Comparison of ENCODE assay signal across 12 mouse cellular contexts in the genomic region with DNA sequence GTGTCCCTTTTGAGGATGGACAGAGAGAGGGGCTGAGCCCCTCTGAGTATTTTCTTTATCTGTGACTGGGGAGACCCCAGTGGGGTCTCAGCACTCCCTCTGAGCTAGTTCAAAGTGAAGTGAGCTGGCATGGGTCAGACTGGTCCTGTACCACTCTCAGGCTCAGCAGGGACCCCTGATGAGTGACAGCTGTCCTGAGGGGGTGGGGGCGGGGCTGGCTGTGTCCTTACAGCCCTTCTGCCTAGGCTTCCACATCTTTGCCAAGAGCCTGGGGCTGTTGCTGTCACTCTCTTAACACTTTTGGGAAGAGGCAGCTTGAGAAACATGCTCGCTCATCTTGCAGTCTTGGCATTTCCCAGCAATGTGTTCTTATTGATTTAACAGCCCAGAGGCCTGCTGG. TPM values are rescaled to one million over a fixed set of nuclear protein-coding genes. Genes with fewer than 3 reads are reported as not detected.
DNase-seq lines count a peak whose midpoint lies in the region; ATAC-seq and TF ChIP-seq lines count a peak whose summit lies in the region.
"Had no signal": no experiment of that assay in that cellular context is flagged by ENCODE, and none has a peak within 500 bp of the region (broad histone marks: within the 10 kb centered on the region; RNA-seq: fewer than 3 reads in every experiment).

No protein-coding gene starts in this region.

- ATAC-seq in hindbrain, embryonic 13.5 days (ENCODE audit: low FRiP score): peak; percentile 75
- no peak for ATAC-seq in hindbrain, embryonic 11.5 days (ENCODE audit: low FRiP score)
- ATAC-seq in embryonic facial prominence, embryonic 14.5 days (ENCODE audit: low read depth): no peak; the same call in 1 of the 2 replicates
- no peak for ATAC-seq in limb, embryonic 14.5 days (ENCODE audit: low FRiP score, low read depth)
- ATAC-seq: CD4-positive, CD25-positive, alpha-beta regulatory T cell, adult 4 months; intestine, embryonic 16.5 days had no signal

- no peak for DNase-seq in hindbrain, embryonic 11.5 days (ENCODE audit: low spot score)
- DNase-seq in 3T3-L1 (ENCODE audit: low read depth, low spot score): peak; percentile 69
- DNase-seq in embryonic facial prominence, embryonic 14.5 days (ENCODE audit: low spot score): peak; percentile 69
- DNase-seq in limb, embryonic 14.5 days (ENCODE audit: low spot score): peak; percentile 38
- DNase-seq in B cell, adult 2 months: no peak
- no peak for DNase-seq in gastrocnemius, postnatal 36 days
- no peak for DNase-seq in ovary, adult 18-20 months (ENCODE audit: low spot score)
- DNase-seq: right cerebral cortex, postnatal 14 days had no signal

- H3K4me2 ChIP-seq in hindbrain, embryonic 13.5 days: no peak overlapping the region
- no peak overlapping the region for H3K4me2 ChIP-seq in hindbrain, embryonic 11.5 days (replicated peaks; ENCODE audit: low read depth, low read length)
- no peak overlapping the region for H3K4me2 ChIP-seq in embryonic facial prominence, embryonic 14.5 days (ENCODE audit: low read depth, low read length)
- no peak overlapping the region for H3K4me2 ChIP-seq in limb, embryonic 14.5 days (replicated peaks; ENCODE audit: low read depth, low read length, severe bottlenecking)
- H3K4me2 ChIP-seq: heart, embryonic 12.5 days had no signal

- H3K36me3 ChIP-seq in hindbrain, embryonic 13.5 days: no peaks in the 10 kb centered on the region
- H3K36me3 ChIP-seq in hindbrain, embryonic 11.5 days (ENCODE audit: control insufficient read depth, insufficient read depth, low read length): no peaks in the 10 kb centered on the region
- no peaks in the 10 kb centered on the region for H3K36me3 ChIP-seq in embryonic facial prominence, embryonic 14.5 days (ENCODE audit: control insufficient read depth, insufficient read depth, low read length)
- no peaks in the 10 kb centered on the region for H3K36me3 ChIP-seq in limb, embryonic 14.5 days (ENCODE audit: control insufficient read depth, insufficient read depth, low read length)
- H3K36me3 ChIP-seq: heart, embryonic 12.5 days had no signal

- H3K9me3 ChIP-seq in hindbrain, embryonic 13.5 days: 0 out of 2 replicates have a peak, but pooled peaks cover 3% of the 10 kb centered on the region
- H3K9me3 ChIP-seq in hindbrain, embryonic 11.5 days (ENCODE audit: control insufficient read depth, low read length): no peaks in the 10 kb centered on the region
- peaks cover 6% of the 10 kb centered on the region; the same call in 1 of the 2 replicates for H3K9me3 ChIP-seq in embryonic facial prominence, embryonic 14.5 days (ENCODE audit: control insufficient read depth, low read length)
- H3K9me3 ChIP-seq in limb, embryonic 14.5 days (ENCODE audit: control insufficient read depth, low read length): no peaks in the 10 kb centered on the region

- H3K27ac ChIP-seq in hindbrain, embryonic 13.5 days: peak overlapping the region; percentile 58; the same call in 1 of the 2 replicates
- no peak overlapping the region for H3K27ac ChIP-seq in hindbrain, embryonic 11.5 days (ENCODE audit: low read depth, low read length)
- 0 out of 2 replicates have a peak overlapping the region, but pooled peaks have one; percentile 0 for H3K27ac ChIP-seq in embryonic facial prominence, embryonic 14.5 days (replicated peaks; ENCODE audit: low read depth, low read length)
- H3K27ac ChIP-seq in limb, embryonic 14.5 days (replicated peaks; ENCODE audit: low read depth, low read length): no peak overlapping the region

- TF ChIP-seq POLR2A in limb, embryonic 14.5 days (IDR thresholded peaks at IDR 0.05; ENCODE audit: borderline replicate concordance, extremely low read depth, insufficient read depth, insufficient read length): no peak

- peaks cover 17% of the 10 kb centered on the region for H3K4me1 ChIP-seq in hindbrain, embryonic 13.5 days (replicated peaks)
- H3K4me1 ChIP-seq in hindbrain, embryonic 11.5 days (replicated peaks; ENCODE audit: control insufficient read depth, insufficient read depth, low read length): no peaks in the 10 kb centered on the region
- peaks cover 7% of the 10 kb centered on the region; the same call in 1 of the 2 replicates for H3K4me1 ChIP-seq in embryonic facial prominence, embryonic 14.5 days (ENCODE audit: control insufficient read depth, insufficient read depth, low read length)
- peaks cover 7% of the 10 kb centered on the region; the same call in 1 of the 2 replicates for H3K4me1 ChIP-seq in limb, embryonic 14.5 days (ENCODE audit: control insufficient read depth, insufficient read depth, low read length)
- H3K4me1 ChIP-seq: heart, embryonic 12.5 days had no signal

- 21% methylated on average over 2 of the region's 2 CpGs for WGBS in hindbrain, embryonic 13.5 days
- 37% methylated on average over 2 of the region's 2 CpGs for WGBS in hindbrain, embryonic 11.5 days
- 34% methylated on average over 2 of the region's 2 CpGs for WGBS in embryonic facial prominence, embryonic 14.5 days
- WGBS in limb, embryonic 14.5 days: 28% methylated on average over 2 of the region's 2 CpGs

- peak overlapping the region; percentile 40; the same call in 1 of the 2 replicates for H3K9ac ChIP-seq in hindbrain, embryonic 13.5 days
- no peak overlapping the region for H3K9ac ChIP-seq in hindbrain, embryonic 11.5 days (ENCODE audit: low read depth, low read length)
- peak overlapping the region; percentile 2; the same call in 1 of the 2 replicates for H3K9ac ChIP-seq in embryonic facial prominence, embryonic 14.5 days (ENCODE audit: low read depth, low read length)
- no peak overlapping the region for H3K9ac ChIP-seq in limb, embryonic 14.5 days (ENCODE audit: low read depth, low read length, severe bottlenecking)
- H3K9ac ChIP-seq: heart, embryonic 12.5 days had no signal

- no peak overlapping the region for H3K4me3 ChIP-seq in hindbrain, embryonic 13.5 days
- no peak overlapping the region for H3K4me3 ChIP-seq in hindbrain, embryonic 11.5 days (ENCODE audit: low read depth, low read length)
- no peak overlapping the region for H3K4me3 ChIP-seq in embryonic facial prominence, embryonic 14.5 days (ENCODE audit: low read depth, low read length)
- H3K4me3 ChIP-seq in limb, embryonic 14.5 days (replicated peaks; ENCODE audit: low read length): no peak overlapping the region
- H3K4me3 ChIP-seq: heart, embryonic 12.5 days had no signal

- no peaks in the 10 kb centered on the region for H3K27me3 ChIP-seq in hindbrain, embryonic 13.5 days
- no peaks in the 10 kb centered on the region for H3K27me3 ChIP-seq in hindbrain, embryonic 11.5 days (ENCODE audit: control insufficient read depth, insufficient read depth, low read length)
- H3K27me3 ChIP-seq in embryonic facial prominence, embryonic 14.5 days (replicated peaks; ENCODE audit: control insufficient read depth, insufficient read depth, low read length): no peaks in the 10 kb centered on the region
- H3K27me3 ChIP-seq in limb, embryonic 14.5 days (ENCODE audit: control insufficient read depth, insufficient read depth, low read length): no peaks in the 10 kb centered on the region
- H3K27me3 ChIP-seq: heart, embryonic 12.5 days had no signal

- intact Hi-C loops in gastrocnemius, postnatal 36 days (cut with DNase I): no loop called here

RNA-seq across cellular contexts. Expression of a gene that starts 27.8 kb away (rescaled TPM):
- polyA plus RNA-seq in hindbrain, embryonic 13.5 days (2015; fragmentation: Nextera tagmentation; extraction: Ambion mirVana): 4.3 and 4.9 TPM in 2 replicates
- polyA plus RNA-seq in hindbrain, embryonic 11.5 days (2014; fragmentation: Nextera tagmentation; extraction: Ambion mirVana): 1.3 and 1.4 TPM in 2 replicates
- polyA plus RNA-seq in embryonic facial prominence, embryonic 14.5 days (2014; fragmentation: Nextera tagmentation; extraction: Ambion mirVana): 7.0 and 7.8 TPM in 2 replicates
- polyA plus RNA-seq in limb, embryonic 14.5 days (2012; rRNA removed): 6.6 and 7.0 TPM in 2 replicates
- 6.9 and 7.1 TPM in 2 replicates for polyA plus RNA-seq in limb, embryonic 14.5 days (2014; fragmentation: Nextera tagmentation; extraction: Ambion mirVana)
- total RNA-seq in gastrocnemius, postnatal 36 days (2021): 1 to 10 TPM; 6.0 to 9.8 TPM

Comparison
In these comparisons a context has a peak if more than half of its experiments do, and no peak if none do; other contexts are left out.
1. H3K27ac ChIP-seq: peak in hindbrain, embryonic 13.5 days (single experiment) and embryonic facial prominence, embryonic 14.5 days (single experiment); none in hindbrain, embryonic 11.5 days (single experiment) and limb, embryonic 14.5 days (single experiment).
2. H3K9ac ChIP-seq: peak in hindbrain, embryonic 13.5 days (single experiment) and embryonic facial prominence, embryonic 14.5 days (single experiment); none in hindbrain, embryonic 11.5 days (single experiment) and limb, embryonic 14.5 days (single experiment).
3. DNase-seq: peak in 3T3-L1 (single experiment), embryonic facial prominence, embryonic 14.5 days (single experiment) and limb, embryonic 14.5 days (single experiment); none in hindbrain, embryonic 11.5 days (single experiment), B cell, adult 2 months (0 of 2), gastrocnemius, postnatal 36 days (0 of 2) and ovary, adult 18-20 months (single experiment).